Mouse (Mus musculus): Measurements from ENCODE around the gene Trpm6.
"Not testable (repeated sequence)": the region's sequence is repeated elsewhere in the genome, so short reads cannot be mapped to it uniquely, and the experiment has no call there.

Gene Trpm6

DNA sequence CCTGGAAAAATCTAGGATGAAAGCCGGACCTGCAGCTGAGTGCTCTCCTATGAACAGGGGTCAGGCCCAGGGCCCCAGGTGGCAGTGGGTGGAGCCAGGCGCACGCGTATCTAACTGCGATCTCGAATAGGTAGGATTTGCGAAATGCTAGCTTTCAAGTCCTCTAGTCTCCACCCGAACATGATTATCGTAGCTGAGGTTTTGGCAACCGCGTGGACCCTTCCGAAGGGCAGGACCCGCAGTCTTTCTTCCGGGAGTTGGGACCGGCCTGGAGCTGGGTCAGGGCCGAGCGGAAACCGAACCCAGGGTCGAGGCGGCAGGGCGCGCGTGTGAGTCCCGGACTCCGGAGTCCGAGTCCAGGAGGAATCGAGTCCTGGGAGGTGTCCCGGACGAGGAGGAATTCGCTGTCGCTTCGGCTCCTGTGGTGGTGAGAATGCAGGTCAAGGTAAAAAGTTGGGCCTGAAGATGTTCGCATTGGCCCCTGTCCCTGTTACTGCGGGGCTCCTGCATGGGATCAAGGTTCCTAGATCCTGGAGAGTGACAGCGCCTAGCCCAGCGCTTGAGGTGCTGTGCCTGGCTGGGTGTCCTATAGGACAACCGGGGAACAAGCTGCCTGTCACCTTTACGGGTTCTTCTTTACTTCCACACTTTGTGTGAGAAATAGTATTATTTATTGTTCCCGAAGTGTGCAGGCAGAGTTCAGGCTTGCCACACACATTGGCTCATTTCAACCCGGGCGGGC, at the start of gene Trpm6:
Gene Trpm6 (plus strand): TSS at position 386 of the 742 bp plus-strand sequence.
- in situ Hi-C loops (cut with MseI, MboI), result loop anchor here in 1 of 2 experiments (25.0 kb wide), 1 partner anchor 88 kb away; no protein-coding TSS in a partner anchor

- in situ Hi-C loops (cut with MseI, MboI), result no loop called here
Measured at GRCm38 (mm10) chr19:18708101-18708500, 41.7 kb upstream of the Trpm6 start.

DNA sequence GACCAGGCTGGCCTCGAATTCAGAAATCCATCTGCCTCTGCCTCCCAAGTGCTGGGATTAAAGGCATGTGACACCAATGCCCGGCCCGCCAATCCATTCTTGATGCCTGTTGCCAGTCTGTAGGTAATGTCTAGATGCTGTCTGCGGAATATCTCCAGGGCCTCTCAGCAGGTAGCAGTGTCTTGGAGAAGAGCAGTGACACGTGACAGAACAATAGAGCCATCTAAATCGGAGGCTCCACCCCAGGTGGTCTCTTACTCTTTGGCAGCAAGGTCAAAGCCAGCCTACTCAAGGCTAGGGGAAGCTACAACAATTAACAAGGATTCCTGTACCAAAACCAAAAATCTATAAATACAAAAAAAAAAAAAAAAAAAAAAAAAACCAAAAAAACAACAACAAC, 38.9 kb upstream of the Trpm6 start:
- in situ Hi-C loops (cut with MseI, MboI), result no loop called here

DNA sequence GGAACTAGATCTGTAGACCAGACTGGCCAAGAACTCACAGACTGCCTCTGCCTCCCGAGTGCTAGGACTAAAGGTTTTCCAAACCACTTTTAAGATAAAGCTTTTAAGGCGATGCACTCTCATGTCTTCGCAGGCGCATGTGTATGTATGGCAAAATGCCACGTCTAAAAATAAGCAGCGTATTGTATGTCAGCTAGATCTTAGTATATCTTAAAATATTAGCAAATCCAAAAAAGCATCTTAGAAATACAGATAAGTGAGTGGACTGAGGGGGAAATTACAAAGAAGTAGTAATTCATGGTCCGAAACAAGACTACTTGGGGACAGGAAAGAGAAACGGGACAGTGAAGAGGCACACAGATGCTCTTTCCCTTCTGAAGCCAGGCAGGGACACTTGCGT, 38.2 kb upstream of the Trpm6 start:
- in situ Hi-C loops (cut with MseI, MboI), result no loop called here

GRCm38 (mm10) chr19:18712153-18712865, 37.5 kb upstream of the Trpm6 start:
- in situ Hi-C loops (cut with MseI, MboI), result no loop called here

- in situ Hi-C loops (cut with MseI, MboI), result no loop called here
Measured at GRCm38 (mm10) chr19:18712866-18713300, 36.9 kb upstream of the Trpm6 start, which contains the start of gene D030056L22Rik. Gene D030056L22Rik (plus strand): TSS chr19:18713193.

GRCm38 (mm10) chr19:18713357-18713756, 36.4 kb upstream of the Trpm6 start:
- in situ Hi-C loops (cut with MseI, MboI), result not testable (repeated sequence)

- in situ Hi-C loops (cut with MseI, MboI), result no loop called here
Measured at GRCm38 (mm10) chr19:18716374-18716773, 33.4 kb upstream of the Trpm6 start.

- in situ Hi-C loops (cut with MseI, MboI), result no loop called here
Measured at GRCm38 (mm10) chr19:18720337-18720736, 29.4 kb upstream of the Trpm6 start.

DNA sequence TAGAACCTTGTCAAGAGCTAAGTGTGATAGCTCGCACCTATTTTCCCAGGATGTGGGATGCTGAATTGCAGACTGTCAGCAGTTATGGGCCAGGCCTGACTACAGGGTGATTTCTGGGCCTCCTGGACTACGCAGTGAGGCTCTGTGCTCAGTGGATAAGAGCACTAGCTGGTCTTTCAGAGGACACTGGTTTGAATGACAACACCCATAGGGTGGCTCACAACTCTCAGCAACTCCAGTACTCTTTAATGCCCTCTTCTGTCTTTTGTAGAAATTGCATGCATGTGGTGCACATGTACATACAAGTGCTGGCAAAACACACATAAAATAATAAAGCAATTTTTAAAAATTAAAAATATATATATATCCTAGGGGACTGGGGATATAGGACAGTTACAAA, 24.6 kb upstream of the Trpm6 start:
- in situ Hi-C loops (cut with MseI, MboI), result loop anchor here in 1 of 2 experiments (25.0 kb wide), 1 partner anchor 112 kb away; no protein-coding TSS in a partner anchor

- in situ Hi-C loops (cut with MseI, MboI), result loop anchor here (10.0 to 25.0 kb wide), 2 partner anchors 105 to 107 kb away; no protein-coding TSS in a partner anchor
Measured at GRCm38 (mm10) chr19:18730255-18730654, 19.5 kb upstream of the Trpm6 start.

DNA sequence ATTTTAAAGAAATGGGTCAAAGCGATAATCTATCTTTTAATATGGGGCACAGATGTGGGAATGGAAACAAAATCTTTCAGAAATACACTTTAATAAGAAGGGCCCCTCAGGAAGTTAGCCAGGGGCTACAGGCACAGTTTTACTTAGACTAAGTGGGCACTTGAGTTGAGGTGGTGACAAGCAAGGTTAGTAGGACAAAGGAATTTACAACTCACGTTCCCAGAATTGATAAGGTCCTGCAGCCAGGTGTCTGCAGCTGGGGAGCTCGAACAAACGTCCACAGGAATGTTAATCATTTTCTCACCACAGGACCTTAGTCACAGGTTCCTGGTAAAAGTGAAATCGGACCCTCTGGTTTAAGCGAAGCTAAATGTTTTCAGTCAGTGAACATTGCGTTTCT, 18.7 kb upstream of the Trpm6 start:
- in situ Hi-C loops (cut with MseI, MboI), result loop anchor here (10.0 to 25.0 kb wide), 2 partner anchors 104 to 106 kb away; no protein-coding TSS in a partner anchor

GRCm38 (mm10) chr19:18735901-18736300, 13.9 kb upstream of the Trpm6 start:
- in situ Hi-C loops (cut with MseI, MboI), result loop anchor here (10.0 to 25.0 kb wide), 2 partner anchors 99 to 101 kb away; no protein-coding TSS in a partner anchor

- in situ Hi-C loops (cut with MseI, MboI), result loop anchor here (10.0 to 25.0 kb wide), 2 partner anchors 96 to 98 kb away; no protein-coding TSS in a partner anchor
Measured at GRCm38 (mm10) chr19:18739146-18739545, 10.6 kb upstream of the Trpm6 start.

GRCm38 (mm10) chr19:18743946-18744345, 5.8 kb upstream of the Trpm6 start:
- in situ Hi-C loops (cut with MseI, MboI), result loop anchor here in 1 of 2 experiments (25.0 kb wide), 1 partner anchor 93 kb away; no protein-coding TSS in a partner anchor

GRCm38 (mm10) chr19:18746576-18747340, 3.0 kb upstream of the Trpm6 start:
- in situ Hi-C loops (cut with MseI, MboI), result loop anchor here in 1 of 2 experiments (25.0 kb wide), 1 partner anchor 91 kb away; no protein-coding TSS in a partner anchor

DNA sequence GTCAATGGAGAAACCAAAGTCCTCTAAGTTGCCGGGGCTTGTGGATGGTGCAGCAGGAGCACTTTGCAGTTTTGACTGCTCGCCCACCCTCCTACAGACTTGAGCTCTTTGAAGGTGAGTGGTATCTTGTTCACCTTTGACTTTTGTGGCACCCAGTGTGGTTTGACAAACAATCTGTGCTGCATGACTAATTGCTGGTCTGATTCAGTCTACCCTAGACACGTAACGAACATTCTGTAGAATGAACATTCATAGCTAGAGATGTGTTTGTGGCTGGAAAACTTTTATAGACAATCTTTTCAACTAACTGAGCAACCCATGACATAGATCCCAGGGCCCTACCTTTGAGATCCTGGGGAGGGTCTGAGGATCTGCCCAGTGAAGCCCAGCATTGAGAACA, 2.4 kb upstream of the Trpm6 start:
- in situ Hi-C loops (cut with MseI, MboI), result loop anchor here in 1 of 2 experiments (25.0 kb wide), 1 partner anchor 90 kb away; no protein-coding TSS in a partner anchor

DNA sequence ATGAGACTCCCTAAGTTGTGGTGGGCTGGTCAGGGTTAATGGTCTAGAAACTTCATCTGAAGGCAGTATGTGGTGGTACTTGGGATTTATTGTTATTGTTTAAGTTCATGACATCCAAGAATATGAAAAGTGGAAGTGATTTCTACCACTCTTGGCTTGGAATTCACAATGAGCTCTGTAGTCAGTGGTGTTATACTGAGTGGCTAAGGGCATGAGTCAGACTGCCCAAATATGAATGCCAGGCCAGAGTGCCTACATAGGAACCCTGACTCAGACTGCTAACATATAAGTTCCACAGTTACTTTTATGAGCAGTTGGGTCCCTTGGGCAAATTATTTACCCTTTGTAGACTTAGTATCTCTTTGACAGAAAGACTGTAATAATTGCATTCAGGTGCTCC, 7.4 kb downstream of the Trpm6 start:
- in situ Hi-C loops (cut with MseI, MboI), result no loop called here

DNA sequence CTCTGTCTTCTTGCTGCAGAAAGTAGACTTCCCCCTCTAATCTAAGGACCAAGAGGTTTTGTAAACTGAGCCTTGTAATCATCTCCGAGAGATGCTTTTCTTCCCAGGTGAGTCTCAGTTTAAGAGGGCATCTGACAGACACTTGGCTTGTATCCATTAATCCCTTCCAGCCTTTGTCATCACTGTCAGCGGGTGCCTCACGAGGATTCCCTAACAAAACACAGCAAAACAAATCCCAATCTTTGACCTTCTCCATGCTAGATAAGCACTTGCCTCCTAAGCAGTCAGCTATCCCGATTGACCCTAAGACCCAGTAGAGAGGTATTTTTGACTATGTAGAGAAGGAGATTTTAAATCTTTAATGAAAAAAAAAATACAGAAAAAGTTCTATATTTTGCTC, 7.9 kb downstream of the Trpm6 start:
- in situ Hi-C loops (cut with MseI, MboI), result no loop called here

DNA sequence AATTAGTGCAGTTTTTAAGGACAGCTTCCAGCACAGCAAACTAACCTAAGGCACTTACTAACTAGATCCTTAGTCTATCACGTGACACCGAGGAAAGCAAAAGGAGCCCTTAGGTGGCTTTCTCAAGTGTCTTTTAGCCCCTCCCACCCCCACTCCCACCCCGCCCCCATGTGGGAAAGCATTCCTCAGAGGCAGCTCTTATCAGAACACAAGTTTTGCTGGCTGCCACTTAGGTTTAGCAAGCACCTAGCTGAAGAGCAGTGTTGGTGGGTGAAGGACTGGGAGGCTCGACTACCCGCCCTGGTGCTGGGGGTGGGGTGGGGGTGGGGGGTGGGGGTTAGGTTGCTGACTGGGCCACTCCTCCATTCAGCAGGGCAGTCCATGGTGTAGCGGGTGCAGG, 8.5 kb downstream of the Trpm6 start:
- in situ Hi-C loops (cut with MseI, MboI), result no loop called here

DNA sequence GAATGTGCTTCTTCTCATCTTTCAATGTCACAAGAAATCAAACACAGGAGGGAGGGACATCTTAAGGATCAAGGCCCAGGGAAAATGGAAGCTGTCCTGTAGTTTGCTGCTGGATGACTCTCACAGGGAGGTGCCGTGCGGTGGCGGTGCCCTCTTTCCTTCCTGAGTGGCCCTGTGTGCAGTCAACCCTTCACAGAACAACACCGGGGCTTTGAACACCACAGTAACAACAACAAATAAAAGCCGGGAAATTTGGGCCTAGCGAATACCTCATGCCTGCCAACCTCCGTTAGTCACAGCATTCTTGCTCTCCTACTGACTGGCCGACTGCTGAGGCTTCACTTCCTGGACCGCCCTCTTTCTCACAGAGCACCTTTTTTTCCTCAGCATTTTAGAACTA, 9.1 kb downstream of the Trpm6 start:
- in situ Hi-C loops (cut with MseI, MboI), result no loop called here

Data from mouse trophoblast stem cell (cell line).